Mouse (Mus musculus) forebrain, embryonic 14.5 days (tissue): ENCODE data around the gene Olfr1204. TPM values are rescaled to one million over a fixed set of nuclear protein-coding genes. Genes with fewer than 3 reads are reported as not detected.

Experiments
- ATAC-seq: fragments of 200-750 bp; cut with Nextera tagmentation; 2 replicates; pipeline ENCODE4 v1.8.0; 2017; ENCODE audit warnings: mild to moderate bottlenecking, moderate library complexity
- DNase-seq: peaks from one replicate; pipeline ENCODE4 v3.0.0-alpha.2; 2015; ENCODE audit warnings: low spot score
- H3K27ac ChIP-seq: fragments of 300-500 bp; sonication (generic); 2 replicates; pipeline ENCODE4 v1.5.1; 2014; ENCODE audit warnings: low read depth, mild to moderate bottlenecking, control low read depth, low read length, moderate library complexity
- H3K27me3 ChIP-seq: fragments of 300-500 bp; sonication (generic); replicated peaks from 2 replicates; pipeline ENCODE4 v1.6.1; 2014; ENCODE audit warnings: low read length, control low read depth, mixed read lengths; ENCODE audit not compliant: control insufficient read depth, insufficient read depth
- H3K36me3 ChIP-seq: fragments of 300-500 bp; sonication (generic); 2 replicates; pipeline ENCODE4 v1.6.1; 2014; ENCODE audit warnings: low read length, control low read depth; ENCODE audit not compliant: control insufficient read depth, insufficient read depth
- H3K4me1 ChIP-seq: fragments of 300-500 bp; sonication (generic); 2 replicates; pipeline ENCODE4 v1.6.1; 2014; ENCODE audit warnings: antibody characterized with exemption, low read length, control low read depth; ENCODE audit not compliant: control insufficient read depth, insufficient read depth
- H3K4me2 ChIP-seq: fragments of 300-500 bp; sonication (generic); 2 replicates; pipeline ENCODE4 v1.6.1; 2014; ENCODE audit warnings: mild to moderate bottlenecking, control low read depth, low read length
- H3K4me3 ChIP-seq: fragments of 300-500 bp; sonication (generic); 2 replicates; pipeline ENCODE4 v1.5.1; 2014; ENCODE audit warnings: low read depth, low read length, control low read depth
- H3K9ac ChIP-seq: fragments of 300-500 bp; sonication (generic); 2 replicates; pipeline ENCODE4 v1.6.1; 2014; ENCODE audit warnings: mild to moderate bottlenecking, low read length, control low read depth, moderate library complexity
- H3K9me3 ChIP-seq: fragments of 300-500 bp; sonication (generic); replicated peaks from 2 replicates; pipeline ENCODE4 v1.6.1; 2016; ENCODE audit warnings: low read length, control low read depth, mixed read lengths; ENCODE audit not compliant: control insufficient read depth
- WGBS: fragments of 180-500 bp; shearing (Covaris S2); extraction: QIAGEN DNeasy Blood & Tissue Kit; methylation state at CpG from one replicate; pipeline ENCODE4 v1.1.7; 2014; 5-methylcytosine and 5-hydroxymethylcytosine counted together
- polyA plus RNA-seq: library from polyadenylated mRNA; unstranded; fragments of >200 nt; fragmentation: Nextera tagmentation; extraction: Ambion mirVana; gene quantifications from 2 replicates; pipeline ENCODE4 v1.2.1, GENCODE M21; 2014

Olfr1204 gene
- polyA plus RNA-seq, result not detected in 2 replicates

DNA sequence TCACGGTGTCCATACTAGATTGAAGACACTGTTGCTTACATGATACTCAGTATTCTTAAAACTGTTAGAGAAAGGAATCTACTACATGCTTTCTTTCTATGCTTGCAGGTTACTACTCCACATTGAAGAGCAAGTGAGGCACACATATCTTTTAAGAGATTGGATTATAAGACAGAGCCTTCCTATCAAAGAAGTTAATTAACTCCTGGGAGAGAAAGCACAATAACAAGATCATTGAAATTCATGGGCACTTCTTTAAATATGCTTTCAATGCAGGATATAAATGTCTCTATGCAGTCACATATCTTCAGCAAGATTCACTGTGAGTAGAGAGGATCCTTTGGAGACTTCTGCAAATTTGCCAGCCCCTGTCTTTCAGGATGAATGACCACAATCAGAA is at the start of gene Olfr1204:
TSS of gene Olfr1204 (plus strand) at position 301 of the 400 bp plus-strand sequence.
- ATAC-seq, result no peak
- no peak for DNase-seq

DNA sequence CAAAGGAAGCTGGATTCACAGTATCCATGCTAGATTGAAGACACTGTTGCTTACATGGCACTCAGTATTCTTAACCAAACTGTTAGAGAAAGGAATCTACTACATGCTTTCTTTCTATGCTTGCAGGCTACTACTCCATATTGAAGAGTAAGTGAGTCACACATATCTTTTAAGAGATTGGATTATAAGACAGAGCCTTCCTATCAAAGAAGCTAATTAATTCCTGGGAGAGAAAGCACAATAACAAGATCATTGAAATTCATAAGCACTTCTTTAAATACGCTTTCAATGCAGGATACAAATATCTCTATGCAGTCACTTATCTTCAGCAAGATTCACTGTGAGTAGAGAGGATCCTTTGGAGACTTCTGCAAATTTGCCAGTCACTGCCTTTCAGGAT is 34.9 kb upstream of the Olfr1204 start, which contains the start of gene Olfr1202:
TSS of gene Olfr1202 (plus strand) at position 301 of the 400 bp plus-strand sequence.
- Histone ChIP-seq H3K36me3 (no peaks in the 10 kb centered on the region), H3K9me3 (no peaks in the 10 kb centered on the region), H3K27ac (no peak within 1 kb of the TSS), H3K9ac (no peak within 1 kb of the TSS), H3K4me1 (no peaks in the 10 kb centered on the region), H3K27me3 (no peaks in the 10 kb centered on the region), H3K4me2 (no peak within 1 kb of the TSS), H3K4me3 (no peak within 1 kb of the TSS)
- DNase-seq (no peak), ATAC-seq (no peak)
- 85% methylated on average over 1 of the region's 1 CpGs for WGBS

More for the DNA sequence above, at the start of gene Olfr1204:
- no peaks in the 10 kb centered on the region for H3K4me1 ChIP-seq
- H3K9me3 ChIP-seq, result no peaks in the 10 kb centered on the region
- no peak within 1 kb of the TSS for H3K27ac ChIP-seq
- WGBS, result 93% methylated on average over 1 of the region's 1 CpGs
- H3K9ac ChIP-seq, result no peak within 1 kb of the TSS
- H3K4me2 ChIP-seq, result no peak within 1 kb of the TSS
- no peaks in the 10 kb centered on the region for H3K27me3 ChIP-seq
- no peak within 1 kb of the TSS for H3K4me3 ChIP-seq
- no peaks in the 10 kb centered on the region for H3K36me3 ChIP-seq

DNA sequence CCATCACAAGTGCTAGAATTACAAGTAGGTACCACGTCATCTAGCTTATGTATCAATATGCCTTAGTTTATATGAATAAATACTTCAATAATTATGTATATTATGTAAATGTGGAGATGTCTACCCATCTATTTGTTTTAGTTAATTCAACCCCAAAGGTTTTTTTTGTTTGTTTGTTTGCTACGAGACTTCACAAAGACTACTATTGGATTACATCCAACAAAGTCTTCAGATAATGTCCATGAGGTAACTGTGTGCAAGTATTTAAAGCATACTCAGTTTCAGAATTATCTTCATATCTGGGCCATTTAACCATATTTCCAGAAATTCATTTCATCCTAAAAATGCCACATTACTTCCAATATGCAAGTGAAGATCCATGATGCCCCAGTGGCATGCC is 19.7 kb upstream of the Olfr1204 start, which contains the start of gene Olfr1205:
TSS of gene Olfr1205 (plus strand) at position 301 of the 400 bp plus-strand sequence.
- Histone ChIP-seq H3K4me3 (no peak within 1 kb of the TSS), H3K27me3 (no peaks in the 10 kb centered on the region), H3K9ac (no peak within 1 kb of the TSS), H3K27ac (no peak within 1 kb of the TSS), H3K4me1 (no peaks in the 10 kb centered on the region), H3K4me2 (no peak within 1 kb of the TSS), H3K36me3 (no peaks in the 10 kb centered on the region), H3K9me3 (no peaks in the 10 kb centered on the region)
- ATAC-seq (no peak), DNase-seq (no peak)
- 86% methylated on average over 2 of the region's 2 CpGs for WGBS

- Histone ChIP-seq H3K9ac (no peak overlapping the region), H3K4me3 (no peak overlapping the region), H3K27me3 (no peaks in the 10 kb centered on the region), H3K4me2 (no peak overlapping the region), H3K9me3 (no peaks in the 10 kb centered on the region), H3K36me3 (no peaks in the 10 kb centered on the region), H3K4me1 (no peaks in the 10 kb centered on the region), H3K27ac (no peak overlapping the region)
- no peak for ATAC-seq
- no peak for DNase-seq
- 92% methylated on average over 2 of the region's 2 CpGs for WGBS
Observed at GRCm38 (mm10) chr2:88838477-88838876, 10.6 kb upstream of the Olfr1204 start.

- no peak within 1 kb of the TSS for H3K4me2 ChIP-seq
- H3K4me3 ChIP-seq, result no peak within 1 kb of the TSS
- no peaks in the 10 kb centered on the region for H3K4me1 ChIP-seq
- DNase-seq (no peak), ATAC-seq (no peak)
- no peaks in the 10 kb centered on the region for H3K27me3 ChIP-seq
- H3K36me3 ChIP-seq, result no peaks in the 10 kb centered on the region
- no peak within 1 kb of the TSS for H3K27ac ChIP-seq
- 88% methylated on average over 2 of the region's 2 CpGs for WGBS
- H3K9me3 ChIP-seq, result no peaks in the 10 kb centered on the region
- H3K9ac ChIP-seq, result no peak within 1 kb of the TSS
Observed at GRCm38 (mm10) chr2:88862931-88863330, 13.8 kb downstream of the Olfr1204 start, which contains the start of gene Olfr1206. Gene Olfr1206, plus strand, starts transcription at chr2:88863231.

DNA sequence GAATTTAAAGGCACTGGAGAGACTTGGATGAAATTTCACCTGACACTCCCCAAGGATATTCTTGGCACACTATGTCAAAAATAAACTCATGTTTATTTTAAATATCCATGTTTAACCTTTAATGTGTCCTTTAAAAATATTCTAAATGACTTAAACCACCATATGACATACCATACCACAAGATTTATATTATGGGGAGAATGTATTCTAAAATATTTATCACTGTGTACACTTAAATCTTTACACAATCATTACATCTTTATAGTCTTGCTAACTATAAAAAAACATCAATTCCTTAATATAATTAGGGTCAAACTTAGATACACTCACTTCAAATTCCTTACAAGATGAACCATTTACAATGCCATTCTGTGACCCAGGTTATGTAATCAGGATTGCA is 53.1 kb downstream of the Olfr1204 start, which contains the start of gene Olfr1208:
TSS of gene Olfr1208 (minus strand) at position 101 of the 400 bp plus-strand sequence.
- H3K27me3 ChIP-seq, result no peaks in the 10 kb centered on the region
- no peak within 1 kb of the TSS for H3K27ac ChIP-seq
- H3K4me3 ChIP-seq, result no peak within 1 kb of the TSS
- ATAC-seq (no peak), DNase-seq (no peak)
- no peak within 1 kb of the TSS for H3K9ac ChIP-seq
- H3K36me3 ChIP-seq, result no peaks in the 10 kb centered on the region
- no peak within 1 kb of the TSS for H3K4me2 ChIP-seq
- no peaks in the 10 kb centered on the region for H3K9me3 ChIP-seq
- no peaks in the 10 kb centered on the region for H3K4me1 ChIP-seq

Other genes starting within 250 kb of the Olfr1204 start
- gene Olfr1191-ps1, start 208.8 kb upstream of the Olfr1204 start, polyA plus RNA-seq, result not detected in 2 replicates
- not detected in 2 replicates for gene Olfr1192-ps1, start 200.8 kb upstream of the Olfr1204 start, polyA plus RNA-seq
- gene Olfr1193, start 173.7 kb upstream of the Olfr1204 start, polyA plus RNA-seq, result not detected in 2 replicates
- not detected in 2 replicates for gene Olfr1195, start 160.1 kb upstream of the Olfr1204 start, polyA plus RNA-seq
- gene Olfr1196, start 144.7 kb upstream of the Olfr1204 start, polyA plus RNA-seq, result not detected in 2 replicates
- not detected in 2 replicates for gene Olfr1197, start 116.9 kb upstream of the Olfr1204 start, polyA plus RNA-seq
- gene Olfr1198, start 97.9 kb upstream of the Olfr1204 start, polyA plus RNA-seq, result not detected in 2 replicates
- gene Olfr1199, start 88.8 kb upstream of the Olfr1204 start, polyA plus RNA-seq, result not detected in 2 replicates
- not detected in 2 replicates for gene Olfr1200, start 78.8 kb upstream of the Olfr1204 start, polyA plus RNA-seq
- gene Olfr1201, start 56.3 kb upstream of the Olfr1204 start, polyA plus RNA-seq, result not detected in 2 replicates
- not detected in 2 replicates for gene Olfr1202, start 34.8 kb upstream of the Olfr1204 start, polyA plus RNA-seq
- gene Olfr1205, start 19.6 kb upstream of the Olfr1204 start, polyA plus RNA-seq, result not detected in 2 replicates
- gene Olfr1206, start 13.9 kb downstream of the Olfr1204 start, polyA plus RNA-seq, result not detected in 2 replicates
- gene Olfr1208, start 53.0 kb downstream of the Olfr1204 start, polyA plus RNA-seq, result not detected in 2 replicates
- not detected in 2 replicates for gene Olfr1209, start 65.9 kb downstream of the Olfr1204 start, polyA plus RNA-seq
- not detected in 2 replicates for gene Olfr1211, start 88.8 kb downstream of the Olfr1204 start, polyA plus RNA-seq
- not detected in 2 replicates for gene Olfr1212, start 104.7 kb downstream of the Olfr1204 start, polyA plus RNA-seq
- gene Gm13762, start 131.0 kb downstream of the Olfr1204 start, polyA plus RNA-seq, result not detected in 2 replicates
- gene Olfr1214, start 143.4 kb downstream of the Olfr1204 start, polyA plus RNA-seq, result not detected in 2 replicates
- not detected in 2 replicates for gene Olfr1215, start 157.7 kb downstream of the Olfr1204 start, polyA plus RNA-seq
- not detected in 2 replicates for gene Olfr1216, start 169.0 kb downstream of the Olfr1204 start, polyA plus RNA-seq
- not detected in 2 replicates for gene Olfr1217, start 182.8 kb downstream of the Olfr1204 start, polyA plus RNA-seq
- gene Olfr1218, start 211.9 kb downstream of the Olfr1204 start, polyA plus RNA-seq, result not detected in 2 replicates
- gene Olfr1219, start 234.2 kb downstream of the Olfr1204 start, polyA plus RNA-seq, result not detected in 2 replicates